In the genomic region with DNA sequence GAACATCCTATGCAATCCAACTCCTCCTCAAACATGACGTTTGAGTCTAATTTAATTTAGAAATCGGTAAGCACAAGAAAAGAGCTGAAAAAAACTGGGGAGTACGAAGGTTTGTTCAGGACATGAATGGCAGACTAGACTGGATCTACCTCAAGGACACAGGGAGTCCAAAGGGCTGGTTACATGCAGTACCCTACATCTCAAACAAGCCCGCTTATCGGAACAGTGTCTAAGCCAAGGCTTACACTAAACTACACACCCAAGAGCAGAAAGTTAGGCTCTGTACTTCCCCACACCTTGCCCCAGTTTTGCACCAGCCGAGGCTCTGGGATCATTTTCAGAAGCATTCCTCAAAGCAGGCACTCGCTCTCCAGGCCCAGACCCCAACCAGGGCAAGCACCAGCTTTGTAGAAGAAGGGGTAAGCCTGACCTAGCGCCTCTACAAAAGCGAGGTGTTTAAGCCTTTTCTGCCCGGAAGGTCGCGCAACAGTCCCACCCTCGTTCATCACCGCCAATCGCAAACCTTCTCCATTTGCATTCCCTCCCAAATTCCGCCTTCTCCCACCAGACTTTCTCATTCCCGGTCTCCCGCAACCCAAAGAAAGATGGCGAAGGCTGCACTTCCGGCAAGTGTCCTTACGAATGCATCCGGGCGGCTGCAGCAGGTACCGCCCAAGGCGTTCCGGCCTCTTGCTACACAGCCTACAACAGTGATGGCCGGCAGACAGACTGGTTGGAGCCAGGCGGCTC, we compare ENCODE assay signal across 8 mouse cellular contexts. TPM values are rescaled to one million over a fixed set of nuclear protein-coding genes. Genes with fewer than 3 reads are reported as not detected.
A peak's percentile ranks its signal among the peaks of the same experiment; 100 is the strongest.
DNase-seq lines count a peak whose midpoint lies in the region; ATAC-seq and TF ChIP-seq lines count a peak whose summit lies in the region.

A gene (minus strand): TSS at position 613 of the 750 bp plus-strand sequence.
A gene (plus strand): TSS at position 664 of the 750 bp plus-strand sequence.

- no peak for TF ChIP-seq RAD21 in CH12.LX (IDR thresholded peaks at IDR 0.05; ENCODE audit: low read depth, low read length)

- peak; percentile 90 for DNase-seq in CH12.LX (ENCODE audit: extremely low read depth)
- peak; percentile 82 for DNase-seq in c-Kit-positive CD71-positive TER-119-negative erythroid progenitor cells, embryonic 14.5 days (ENCODE audit: low read depth)
- peak; percentile 96 for DNase-seq in forebrain, embryonic 11.5 days (ENCODE audit: low spot score)
- peak; percentile 91 to 93 for DNase-seq in kidney, postnatal 36 days
- DNase-seq in telencephalon, adult 2 months (ENCODE audit: low read depth, low spot score) = peak; percentile 95

- no peak for TF ChIP-seq CTCF in CH12.LX (conservative IDR thresholded peaks at IDR 0.05 in 1 of 2, IDR thresholded peaks at IDR 0.05 in 1 of 2; ENCODE audit: low read depth in 2 of 2, low read length in 2 of 2)

- in situ Hi-C loops in CH12.LX (cut with MboI; ENCODE audit: low pct_ligation_motif_present, low pct_unique_long_range_greater_than_20kb, low sequenced_read_pairs) = no loop called here

- peak within 1 kb of the TSS; percentile 83 to 86 (median 84) for H3K4me3 ChIP-seq in CH12.LX (replicated peaks in 1 of 3; ENCODE audit: low read depth in 2 of 3, low read length in 2 of 3, poor library complexity in 1 of 3)
- peak within 1 kb of the TSS; percentile 78 for H3K4me3 ChIP-seq in forebrain, embryonic 11.5 days (ENCODE audit: low read depth, low read length)
- H3K4me3 ChIP-seq in heart, embryonic 16.5 days (ENCODE audit: low read length) = peak within 1 kb of the TSS; percentile 79
- H3K4me3 ChIP-seq in liver, embryonic 15.5 days (replicated peaks) = peak within 1 kb of the TSS; percentile 72
- H3K4me3 ChIP-seq in neural tube, embryonic 12.5 days = peak within 1 kb of the TSS; percentile 73

- peak within 1 kb of the TSS; percentile 98 for H3K4me2 ChIP-seq in CH12.LX (ENCODE audit: insufficient read depth, low read depth, poor library complexity, severe bottlenecking)
- H3K4me2 ChIP-seq in forebrain, embryonic 11.5 days (ENCODE audit: low read depth, low read length, severe bottlenecking) = peak within 1 kb of the TSS; percentile 71
- H3K4me2 ChIP-seq in heart, embryonic 16.5 days (ENCODE audit: low read depth, low read length) = peak within 1 kb of the TSS; percentile 76
- peak within 1 kb of the TSS; percentile 74 for H3K4me2 ChIP-seq in liver, embryonic 15.5 days
- H3K4me2 ChIP-seq in neural tube, embryonic 12.5 days (replicated peaks) = peak within 1 kb of the TSS; percentile 72

- dilution Hi-C loops in CH12.LX (cut with MboI; ENCODE audit: extremely low pct_ligation_motif_present, extremely low pct_unique_long_range_greater_than_20kb, low sequenced_read_pairs) = no loop called here

- TF ChIP-seq POLR2A in CH12.LX (IDR thresholded peaks at IDR 0.05; ENCODE audit: low read depth, low read length) = peak; percentile 81

- no peaks in the 10 kb centered on the region for H3K9me3 ChIP-seq in CH12.LX (replicated peaks; ENCODE audit: low read length)
- H3K9me3 ChIP-seq in forebrain, embryonic 11.5 days (ENCODE audit: control insufficient read depth, low read length) = no peaks in the 10 kb centered on the region
- H3K9me3 ChIP-seq in heart, embryonic 16.5 days (replicated peaks; ENCODE audit: control insufficient read depth, low read length) = no peaks in the 10 kb centered on the region
- H3K9me3 ChIP-seq in liver, embryonic 15.5 days (replicated peaks) = no peaks in the 10 kb centered on the region
- H3K9me3 ChIP-seq in neural tube, embryonic 12.5 days = no peaks in the 10 kb centered on the region

- peaks cover 15 to 30% of the 10 kb centered on the region in 2 experiments for H3K36me3 ChIP-seq in CH12.LX (replicated peaks in 1 of 2; ENCODE audit: control insufficient read depth in 1 of 2, insufficient read depth in 1 of 2, low read length in 1 of 2)
- peaks cover 7% of the 10 kb centered on the region; the same call in 1 of the 2 replicates for H3K36me3 ChIP-seq in forebrain, embryonic 11.5 days (ENCODE audit: control insufficient read depth, insufficient read depth, low read length)
- peaks cover 20% of the 10 kb centered on the region for H3K36me3 ChIP-seq in heart, embryonic 16.5 days (ENCODE audit: control insufficient read depth, insufficient read depth)
- H3K36me3 ChIP-seq in liver, embryonic 15.5 days (replicated peaks) = peaks cover 11% of the 10 kb centered on the region
- peaks cover 23% of the 10 kb centered on the region for H3K36me3 ChIP-seq in neural tube, embryonic 12.5 days

- H3K79me2 ChIP-seq in CH12.LX (replicated peaks; ENCODE audit: control insufficient read depth, extremely low read depth, insufficient read depth, poor library complexity, severe bottlenecking) = peaks cover 2% of the 10 kb centered on the region

- H3K27ac ChIP-seq in CH12.LX (ENCODE audit: insufficient read depth, low read depth) = peak within 1 kb of the TSS; percentile 18; the same call in 1 of the 2 replicates
- peak within 1 kb of the TSS; percentile 90 for H3K27ac ChIP-seq in forebrain, embryonic 11.5 days (ENCODE audit: low read depth, low read length)
- peak within 1 kb of the TSS; percentile 95 for H3K27ac ChIP-seq in heart, embryonic 16.5 days (ENCODE audit: low read length)
- H3K27ac ChIP-seq in liver, embryonic 15.5 days (replicated peaks) = peak within 1 kb of the TSS; percentile 81
- peak within 1 kb of the TSS; percentile 82 for H3K27ac ChIP-seq in neural tube, embryonic 12.5 days

- TF ChIP-seq EP300 in CH12.LX (IDR thresholded peaks at IDR 0.05; ENCODE audit: low read length) = no peak

- 5% methylated on average over 28 of the region's 28 CpGs for WGBS in forebrain, embryonic 11.5 days
- 3% methylated on average over 28 of the region's 28 CpGs for WGBS in heart, embryonic 16.5 days
- WGBS in liver, embryonic 15.5 days (ENCODE audit: insufficient replicate concordance) = 5% methylated on average over 28 of the region's 28 CpGs
- WGBS in neural tube, embryonic 12.5 days = 4% methylated on average over 28 of the region's 28 CpGs

- H3K9ac ChIP-seq in CH12.LX (ENCODE audit: insufficient read depth, low read depth) = peak within 1 kb of the TSS; percentile 85
- peak within 1 kb of the TSS; percentile 92 for H3K9ac ChIP-seq in forebrain, embryonic 11.5 days (ENCODE audit: low read length)
- H3K9ac ChIP-seq in heart, embryonic 16.5 days (ENCODE audit: low read length) = peak within 1 kb of the TSS; percentile 88
- H3K9ac ChIP-seq in liver, embryonic 15.5 days = peak within 1 kb of the TSS; percentile 74
- H3K9ac ChIP-seq in neural tube, embryonic 12.5 days = peak within 1 kb of the TSS; percentile 84

- H3K4me1 ChIP-seq in CH12.LX (ENCODE audit: control insufficient read depth in 1 of 2, insufficient read depth in 2 of 2) = peaks cover 3 to 27% of the 10 kb centered on the region in 2 experiments; a peak in 3 of 4 replicates
- H3K4me1 ChIP-seq in forebrain, embryonic 11.5 days (replicated peaks; ENCODE audit: control insufficient read depth, insufficient read depth, low read length) = peaks cover 14% of the 10 kb centered on the region
- H3K4me1 ChIP-seq in heart, embryonic 16.5 days (ENCODE audit: control insufficient read depth, insufficient read depth, low read length) = peaks cover 13% of the 10 kb centered on the region; the same call in 1 of the 2 replicates
- H3K4me1 ChIP-seq in liver, embryonic 15.5 days (replicated peaks) = peaks cover 20% of the 10 kb centered on the region
- peaks cover 12% of the 10 kb centered on the region for H3K4me1 ChIP-seq in neural tube, embryonic 12.5 days

- peak; percentile 97 for ATAC-seq in forebrain, embryonic 11.5 days (replicated peaks; ENCODE audit: low FRiP score)
- ATAC-seq in heart, embryonic 16.5 days (replicated peaks; ENCODE audit: extremely low read depth, insufficient read depth, low FRiP score) = peak; percentile 94
- peak; percentile 92 for ATAC-seq in liver, embryonic 15.5 days (ENCODE audit: insufficient read depth)
- peak; percentile 96 for ATAC-seq in neural tube, embryonic 12.5 days (ENCODE audit: low FRiP score, low read depth)

- H3K27me3 ChIP-seq in CH12.LX (replicated peaks) = no peaks in the 10 kb centered on the region
- H3K27me3 ChIP-seq in forebrain, embryonic 11.5 days (ENCODE audit: control insufficient read depth, insufficient read depth, low read length) = no peaks in the 10 kb centered on the region
- no peaks in the 10 kb centered on the region for H3K27me3 ChIP-seq in heart, embryonic 16.5 days (ENCODE audit: control insufficient read depth, insufficient read depth, low read length)
- H3K27me3 ChIP-seq in liver, embryonic 15.5 days = no peaks in the 10 kb centered on the region
- no peaks in the 10 kb centered on the region for H3K27me3 ChIP-seq in neural tube, embryonic 12.5 days (replicated peaks)

TF ChIP-seq in CH12.LX, 34 proteins besides CTCF, POLR2A, EP300 and RAD21 (continues in another document):
- peak; percentile 98 for TF ChIP-seq TCF12 (IDR thresholded peaks at IDR 0.05; ENCODE audit: low read depth, low read length)
- TF ChIP-seq HCFC1 (IDR thresholded peaks at IDR 0.05; ENCODE audit: low read depth, low read length) = peak; percentile 99
- 0 out of 2 replicates have a peak, but pooled peaks have one; percentile 22 for TF ChIP-seq JUND (conservative IDR thresholded peaks at IDR 0.05; ENCODE audit: low read depth, low read length)
- TF ChIP-seq IRF4 (IDR thresholded peaks at IDR 0.05; ENCODE audit: low read depth, low read length) = peak; percentile 82
- TF ChIP-seq ZNF384 (IDR thresholded peaks at IDR 0.05; ENCODE audit: low read depth, low read length) = no peak
- TF ChIP-seq SMC3 (IDR thresholded peaks at IDR 0.05; ENCODE audit: low read depth, low read length) = no peak; the same call in 1 of the 2 replicates
- TF ChIP-seq USF1 (IDR thresholded peaks at IDR 0.05; ENCODE audit: low read depth, low read length) = no peak

RNA-seq across cellular contexts. Expression of the first gene that starts in this region (rescaled TPM):
- 0.50 and 0.93 TPM in 2 replicates for total RNA-seq in CH12.LX (2012; rRNA removed)
- total RNA-seq in CH12.LX (2014; rRNA removed) = 0.17 and 0.59 TPM in 2 replicates
- polyA plus RNA-seq in CH12.LX (2012; ENCODE audit: insufficient read length, low read depth) = 0.19 TPM in 1 of 2 replicates, not detected in the other
- 1.6 and 2.0 TPM in 2 replicates for polyA plus RNA-seq in forebrain, embryonic 11.5 days (2014; fragmentation: Nextera tagmentation; extraction: Ambion mirVana)
- polyA plus RNA-seq in heart, embryonic 16.5 days (2015; fragmentation: Nextera tagmentation; extraction: Ambion mirVana) = 4.4 and 4.8 TPM in 2 replicates
- 20.4 and 21.0 TPM in 2 replicates for polyA plus RNA-seq in liver, embryonic 15.5 days (2015; fragmentation: Nextera tagmentation; extraction: Ambion mirVana)
- polyA plus RNA-seq in neural tube, embryonic 12.5 days (2016; fragmentation: Nextera tagmentation; extraction: Ambion mirVana) = 1.0 and 1.7 TPM in 2 replicates

RNA-seq across cellular contexts. Expression of the second gene that starts in this region (rescaled TPM):
- total RNA-seq in CH12.LX (2012; rRNA removed) (3.1 and 4.2 TPM in 2 replicates), CH12.LX (2014; rRNA removed) (2.4 and 2.9 TPM in 2 replicates)
- polyA plus RNA-seq in CH12.LX (2012; ENCODE audit: insufficient read length, low read depth) = 3.1 TPM in 2 replicates
- polyA plus RNA-seq in forebrain, embryonic 11.5 days (2014; fragmentation: Nextera tagmentation; extraction: Ambion mirVana) = 28.7 and 36.7 TPM in 2 replicates
- polyA plus RNA-seq in heart, embryonic 16.5 days (2015; fragmentation: Nextera tagmentation; extraction: Ambion mirVana) = 15.0 and 19.2 TPM in 2 replicates
- 9.9 and 10.1 TPM in 2 replicates for polyA plus RNA-seq in liver, embryonic 15.5 days (2015; fragmentation: Nextera tagmentation; extraction: Ambion mirVana)
- polyA plus RNA-seq in neural tube, embryonic 12.5 days (2016; fragmentation: Nextera tagmentation; extraction: Ambion mirVana) = 35.3 and 39.8 TPM in 2 replicates

Comparison
In these comparisons a context has a peak if more than half of its experiments do, and no peak if none do; other contexts are left out.
1. Peak in every context shown above with its lines: DNase-seq, ATAC-seq, H3K4me3 ChIP-seq and H3K27ac ChIP-seq.
2. H3K27ac ChIP-seq: peak in every context shown above with its lines; median percentile 95 in heart, embryonic 16.5 days; 90 in forebrain, embryonic 11.5 days; 82 in neural tube, embryonic 12.5 days; 81 in liver, embryonic 15.5 days; 18 in CH12.LX.